Mouse (Mus musculus): ENCODE results near the gene Cyb561d2. TPM values are rescaled to one million over a fixed set of nuclear protein-coding genes. Genes with fewer than 3 reads are reported as not detected.

Gene Cyb561d2
- 10 to 100 TPM; 16.9 to 17.0 TPM for total RNA-seq (2021)

DNA sequence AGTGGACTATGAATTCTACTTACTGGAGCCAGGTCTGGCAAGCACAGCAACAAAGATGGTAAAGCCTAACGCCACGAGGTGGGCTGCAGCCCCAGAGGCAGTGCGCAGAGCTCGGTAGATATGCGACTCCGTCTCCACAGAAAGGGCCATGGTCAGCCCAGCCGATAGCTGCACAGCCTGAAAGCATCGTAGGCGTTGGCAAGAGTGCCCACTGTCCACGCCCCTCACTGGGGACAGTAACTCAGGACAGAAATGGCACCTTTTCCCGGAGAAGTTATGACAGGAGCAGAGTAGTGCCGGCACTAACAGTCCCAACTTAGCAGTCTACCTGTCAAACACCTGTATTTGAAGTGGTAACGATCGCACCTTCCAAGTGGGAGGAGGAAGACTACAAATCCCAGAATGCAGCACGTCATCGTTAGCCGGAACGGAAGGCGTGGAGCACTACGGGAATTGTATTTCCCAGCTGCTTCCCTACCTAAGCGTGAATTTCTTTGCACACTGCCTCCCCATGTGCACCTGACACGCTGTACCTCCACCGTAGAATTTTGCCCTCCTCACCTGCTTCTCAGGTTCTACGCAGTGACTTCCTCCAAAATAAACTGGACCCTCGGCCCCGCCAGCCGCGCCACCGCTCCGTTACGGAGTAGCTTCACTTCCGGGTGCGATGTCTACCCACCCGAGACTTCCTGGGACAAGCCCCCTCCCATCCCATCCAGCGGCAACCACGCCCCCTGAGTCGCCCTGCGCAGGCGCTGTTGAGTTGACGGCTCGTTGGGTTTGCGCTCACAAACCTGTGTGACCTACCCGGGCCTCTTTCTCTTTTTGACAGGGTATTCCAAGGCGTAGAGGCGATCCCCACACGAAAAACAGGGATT is at the start of gene Cyb561d2, which contains the start of gene Nprl2:
TSS of gene Cyb561d2 (minus strand) at position 720 of the 878 bp plus-strand sequence.
TSS of gene Nprl2 (plus strand) at position 753 of the 878 bp plus-strand sequence.
- intact Hi-C loops (cut with DNase I), result no loop called here
- peak; percentile 95 to 96 for DNase-seq (ENCODE audit: low spot score in 2 of 2)

DNA sequence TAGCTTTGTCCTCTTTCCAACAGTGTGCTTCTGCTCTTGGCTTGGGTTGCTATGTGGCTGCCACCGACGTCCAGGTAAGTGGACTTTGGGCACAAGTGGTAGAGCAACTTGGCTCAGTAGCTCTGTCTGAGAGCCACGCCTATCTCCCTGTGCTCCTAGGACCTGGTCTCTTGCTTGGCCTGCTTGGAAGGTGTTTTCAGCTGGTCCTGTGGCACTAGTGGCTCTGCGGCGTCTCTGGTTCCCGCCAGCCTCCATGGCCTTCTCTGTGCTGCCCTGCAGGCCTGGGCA is 48.7 kb upstream of the Cyb561d2 start:
- DNase-seq (ENCODE audit: low spot score in 2 of 2), result no peak
- intact Hi-C loops (cut with DNase I), result no loop called here

DNA sequence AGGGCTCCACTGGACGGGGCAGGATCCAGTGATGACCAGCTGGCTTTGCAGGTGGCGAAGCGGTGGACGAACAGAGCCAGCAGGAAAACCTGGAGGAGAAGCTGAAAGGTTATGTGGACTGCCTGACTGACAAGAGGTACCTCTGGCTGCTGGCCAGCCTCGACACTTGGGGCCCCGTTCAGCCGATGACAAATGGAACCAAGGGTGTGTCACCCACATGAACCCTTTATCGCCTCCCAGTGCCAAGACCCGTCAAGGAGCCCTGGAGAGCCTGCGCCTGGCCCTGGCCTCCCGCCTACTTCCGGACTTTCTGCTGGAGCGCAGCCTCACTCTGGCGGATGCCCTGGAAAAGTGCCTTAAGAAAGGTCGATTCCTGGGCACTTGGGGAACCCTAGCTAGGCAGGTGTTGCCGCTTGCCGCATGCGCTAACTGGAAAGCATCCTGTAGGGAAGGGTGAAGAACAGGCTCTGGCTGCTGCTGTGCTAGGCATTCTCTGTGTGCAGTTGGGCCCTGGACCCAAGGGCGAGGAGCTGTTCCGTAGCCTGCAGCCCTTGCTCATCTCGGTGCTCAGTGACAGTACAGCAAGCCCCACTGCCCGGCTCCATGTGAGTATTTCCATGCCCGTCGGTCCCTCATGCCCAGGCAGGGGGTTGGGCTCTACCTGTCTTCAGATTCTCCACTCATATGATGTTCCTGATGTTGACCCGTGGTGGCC is 48.2 kb upstream of the Cyb561d2 start:
- DNase-seq (ENCODE audit: low spot score in 2 of 2), result no peak
- intact Hi-C loops (cut with DNase I), result no loop called here

DNA sequence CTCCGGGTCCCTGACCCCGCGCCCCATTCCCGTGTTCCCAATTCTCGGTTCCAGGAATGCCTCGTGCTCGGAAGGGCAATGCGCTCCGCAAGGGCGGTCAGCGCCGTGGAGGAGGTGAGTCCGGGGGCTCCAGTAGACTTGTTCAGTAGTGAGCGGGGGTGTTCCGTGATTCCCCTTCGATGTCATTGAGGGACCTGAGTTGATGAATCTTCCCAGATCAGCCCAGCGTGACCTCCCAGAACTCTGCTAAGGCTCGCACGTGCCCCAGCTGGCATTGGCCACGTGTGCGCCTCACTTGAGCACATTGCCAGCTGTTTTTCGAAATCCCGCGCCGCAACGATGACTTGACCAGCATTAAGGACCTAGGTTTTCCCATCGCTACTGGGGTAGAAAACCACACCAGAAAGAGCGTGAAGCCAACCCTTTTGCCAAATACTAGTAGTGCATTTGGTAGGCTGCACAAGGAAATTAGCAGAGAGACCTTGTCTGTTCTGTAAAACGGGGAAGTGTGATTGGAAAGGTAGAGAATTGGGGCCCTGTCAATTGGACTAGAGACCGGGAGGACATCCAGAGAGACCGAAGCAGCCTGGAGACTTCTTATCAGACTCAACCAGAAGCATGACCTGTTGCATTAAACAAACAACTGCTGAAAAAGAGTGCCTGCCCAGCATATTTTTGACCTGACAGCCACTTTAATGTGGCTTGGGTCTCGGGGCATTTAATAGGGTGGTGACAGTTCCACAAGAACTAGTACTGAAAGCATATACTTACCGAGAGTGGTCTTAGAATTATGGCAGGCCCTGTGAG is 46.0 kb upstream of the Cyb561d2 start:
- no peak for DNase-seq (ENCODE audit: low spot score in 2 of 2)
- intact Hi-C loops (cut with DNase I), result no loop called here

DNA sequence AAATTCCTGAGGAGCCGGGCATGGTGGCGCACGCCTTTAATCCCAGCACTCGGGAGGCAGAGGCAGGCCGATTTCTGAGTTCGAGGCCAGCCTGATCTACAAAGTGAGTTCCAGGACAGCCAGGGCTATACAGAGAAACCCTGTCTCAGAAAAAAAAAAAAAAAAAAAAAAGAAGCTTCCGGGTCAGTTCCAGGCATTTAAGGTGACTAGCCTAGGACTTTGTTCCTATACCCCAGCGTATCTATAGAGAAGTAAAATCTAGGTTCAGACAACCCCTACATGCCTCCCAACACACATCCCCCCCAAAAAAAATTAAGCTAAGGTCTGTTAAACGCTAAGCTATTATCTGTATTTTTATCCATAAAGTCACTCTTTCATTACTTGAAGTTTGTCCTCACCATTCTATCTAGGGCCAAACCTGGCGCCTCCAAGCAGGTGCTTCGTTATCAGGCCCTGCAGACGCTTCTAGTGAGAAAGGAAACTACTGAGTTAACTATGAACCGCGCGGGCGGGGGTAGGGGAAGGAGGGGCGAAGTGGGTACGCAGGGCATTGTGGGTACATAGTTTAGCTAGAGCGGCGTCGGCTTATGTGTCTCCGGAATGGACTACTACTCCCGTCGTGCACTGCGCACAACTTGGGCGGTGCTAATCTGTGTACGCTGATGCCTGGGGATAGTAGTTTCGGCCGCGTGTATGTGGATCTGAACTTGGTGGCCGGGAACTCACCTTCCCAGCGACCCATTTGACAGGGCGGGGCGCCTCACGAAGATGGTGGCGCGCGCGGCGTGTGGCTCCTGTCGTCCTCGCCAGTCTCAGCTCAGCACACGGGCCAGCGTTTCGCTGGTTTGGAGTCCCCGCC is 45.2 kb upstream of the Cyb561d2 start, which contains the start of gene Ifrd2:
TSS of gene Ifrd2 (plus strand) at position 669 of the 859 bp plus-strand sequence.
- intact Hi-C loops (cut with DNase I), result no loop called here
- DNase-seq (ENCODE audit: low spot score in 2 of 2), result peak; percentile 97 to 98

DNA sequence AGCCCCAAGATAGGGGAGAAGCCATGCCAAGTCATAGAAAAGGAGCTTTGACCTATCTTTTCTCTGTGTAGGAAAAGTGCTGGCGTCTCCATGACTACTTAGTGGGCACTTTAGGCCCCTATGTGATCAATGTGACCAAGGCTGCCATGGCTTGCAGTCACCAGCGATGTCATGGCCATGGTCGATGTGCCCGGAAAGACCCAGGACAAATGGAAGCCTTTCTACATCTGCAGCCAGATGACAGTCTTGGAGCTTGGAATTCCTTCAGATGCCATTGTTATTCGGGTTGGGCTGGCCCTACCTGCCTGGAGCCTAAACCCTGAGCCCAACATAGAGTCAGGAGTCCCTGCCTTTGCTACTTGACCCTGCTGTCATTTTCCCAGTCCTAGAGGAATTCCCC is 44.5 kb upstream of the Cyb561d2 start:
- intact Hi-C loops (cut with DNase I), result no loop called here
- no peak for DNase-seq (ENCODE audit: low spot score in 2 of 2)

DNA sequence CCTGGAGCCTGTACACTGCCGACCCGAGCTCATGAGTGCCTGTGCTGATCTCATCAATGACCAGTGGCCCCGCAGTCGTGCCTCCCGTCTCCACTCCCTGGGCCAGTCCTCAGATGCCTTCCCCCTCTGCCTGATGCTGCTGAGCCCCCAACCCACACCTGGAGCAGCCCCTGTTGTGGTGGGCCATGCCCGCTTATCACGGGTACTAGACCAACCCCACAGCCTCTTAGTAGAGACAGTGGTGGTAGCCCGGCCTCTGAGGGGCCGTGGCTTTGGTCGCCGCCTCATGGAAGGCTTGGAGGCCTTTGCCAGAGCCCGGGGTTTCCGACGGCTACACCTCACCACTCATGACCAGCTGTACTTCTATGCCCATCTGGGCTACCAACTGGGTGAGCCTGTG is 41.2 kb upstream of the Cyb561d2 start:
- intact Hi-C loops (cut with DNase I), result no loop called here
- DNase-seq (ENCODE audit: low spot score in 2 of 2), result no peak

DNA sequence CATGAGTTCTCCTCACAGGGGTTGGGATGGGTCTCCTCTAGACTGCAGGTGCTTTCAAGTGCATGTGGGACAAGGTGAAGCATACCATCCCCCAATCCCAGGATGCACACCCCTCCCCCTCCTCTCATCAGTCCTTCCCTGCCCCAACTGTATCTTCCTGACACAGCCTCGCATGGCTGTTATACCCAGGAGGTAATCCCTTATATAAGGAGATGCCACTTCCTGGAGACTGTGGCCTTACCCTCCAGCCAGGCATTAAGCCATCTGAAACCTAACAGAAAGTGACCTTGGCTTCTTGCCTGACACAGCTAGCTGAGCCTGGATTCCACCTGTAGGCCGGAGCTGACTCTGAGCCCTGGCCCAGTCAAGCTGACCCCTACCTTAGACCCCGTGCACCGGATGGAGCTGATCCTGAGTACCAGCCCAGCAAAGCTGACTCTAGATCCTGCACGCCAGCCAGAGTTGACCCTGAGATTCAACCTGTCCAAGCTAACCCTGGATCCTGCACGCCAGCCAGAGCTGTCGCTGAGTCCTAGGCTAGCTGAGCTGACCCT is 40.6 kb upstream of the Cyb561d2 start:
- DNase-seq (ENCODE audit: low spot score in 2 of 2), result no peak

DNA sequence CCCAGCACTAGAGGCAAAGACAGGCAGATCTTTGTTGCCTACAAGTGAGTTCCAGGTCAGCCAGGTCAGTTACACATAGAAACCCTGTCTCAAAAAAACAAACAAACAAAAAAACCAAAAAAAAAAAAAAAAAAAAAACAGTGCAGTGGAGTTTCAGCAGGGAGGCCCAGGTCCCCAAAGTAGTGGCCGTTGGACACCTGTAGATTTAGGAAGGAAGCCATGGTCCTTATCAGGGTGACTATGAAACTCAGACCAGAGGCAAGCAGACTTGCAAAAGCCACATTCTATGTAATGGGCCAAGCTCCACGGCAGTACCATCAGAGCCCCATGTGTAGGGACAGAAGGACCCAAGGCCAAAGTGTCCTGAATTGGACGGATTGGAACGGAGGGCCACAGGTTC is 39.6 kb upstream of the Cyb561d2 start:
- intact Hi-C loops (cut with DNase I), result no loop called here
- no peak for DNase-seq (ENCODE audit: low spot score in 2 of 2)

More for the DNA sequence above, 40.6 kb upstream of the Cyb561d2 start:
- intact Hi-C loops (cut with DNase I), result no loop called here

DNA sequence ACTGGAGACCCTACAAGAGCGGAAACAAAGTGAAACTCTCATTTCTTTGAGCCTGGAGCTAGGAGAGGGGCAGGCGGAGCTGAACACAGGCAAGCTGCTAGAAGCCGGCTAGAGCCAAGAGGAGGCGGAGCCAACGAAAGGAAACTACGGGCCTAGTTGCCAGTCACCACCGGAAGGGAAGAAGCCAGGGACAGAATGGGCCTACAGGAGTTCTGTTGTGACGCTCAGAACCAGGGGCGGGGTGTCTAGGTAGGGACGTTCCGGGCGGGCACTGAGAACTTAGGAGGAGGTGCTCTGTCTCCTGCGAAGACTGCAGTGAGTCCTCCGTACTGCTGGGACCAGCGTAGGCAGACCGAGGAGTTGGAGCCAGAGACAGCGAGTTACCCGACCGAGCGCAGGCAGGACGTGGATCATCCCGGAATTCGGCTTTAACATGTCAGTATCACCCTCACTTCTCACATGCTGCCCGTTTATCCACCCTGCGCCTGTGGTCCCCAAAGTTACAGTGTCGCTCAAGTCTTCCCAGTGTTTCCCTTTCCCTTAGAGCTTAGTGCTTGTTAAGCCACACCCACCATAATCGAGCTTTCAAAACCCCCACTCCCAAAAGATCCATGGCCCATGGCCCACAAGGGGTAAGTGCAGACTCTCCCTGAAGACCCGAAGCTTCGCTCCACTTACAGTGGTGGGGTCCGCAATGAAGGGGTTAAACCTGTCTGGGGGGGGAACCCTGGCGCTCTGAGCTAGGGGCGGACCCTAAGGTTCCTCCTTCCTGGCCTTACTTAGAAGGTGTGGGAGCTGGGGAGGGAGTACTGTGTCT is 38.7 kb upstream of the Cyb561d2 start, which contains the start of gene Hyal3:
TSS of gene Hyal3 (plus strand) at position 318 of the 817 bp plus-strand sequence.
- intact Hi-C loops (cut with DNase I), result no loop called here
- DNase-seq (ENCODE audit: low spot score in 2 of 2), result peak; percentile 88 to 89

DNA sequence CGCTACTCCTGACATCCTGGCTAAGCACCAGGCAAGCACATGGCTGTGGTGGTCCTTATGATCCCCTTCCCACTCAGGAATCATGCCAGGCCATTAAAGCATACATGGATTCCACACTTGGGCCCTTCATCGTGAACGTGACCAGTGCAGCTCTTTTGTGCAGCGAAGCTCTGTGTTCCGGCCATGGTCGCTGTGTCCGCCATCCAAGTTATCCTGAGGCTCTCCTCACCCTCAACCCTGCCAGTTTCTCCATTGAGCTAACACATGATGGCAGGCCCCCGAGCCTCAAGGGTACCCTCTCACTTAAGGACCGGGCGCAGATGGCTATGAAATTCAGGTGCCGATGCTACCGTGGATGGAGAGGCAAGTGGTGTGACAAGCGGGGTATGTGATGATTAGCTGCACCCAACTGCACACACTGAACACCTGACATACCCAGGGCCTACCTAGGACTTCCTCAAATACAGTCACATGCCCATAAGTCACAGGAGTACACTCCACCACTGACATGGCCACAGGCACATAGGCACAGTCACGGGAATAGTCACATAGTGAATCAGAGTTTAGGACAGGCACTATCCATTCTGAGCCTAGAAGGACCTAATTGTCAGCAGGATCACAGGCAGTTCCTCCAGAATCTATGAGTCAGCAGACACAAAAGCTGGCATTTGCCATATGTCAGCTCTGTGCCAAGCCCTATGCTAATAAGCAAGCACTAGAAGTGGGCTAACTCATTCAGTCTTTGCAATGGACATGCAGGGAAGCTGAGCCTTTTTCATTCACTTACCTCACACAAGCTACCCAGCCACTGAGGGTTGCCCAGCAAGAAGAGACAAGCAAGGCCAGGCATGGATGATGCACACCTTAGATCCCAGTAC is 37.3 kb upstream of the Cyb561d2 start:
- no peak for DNase-seq (ENCODE audit: low spot score in 2 of 2)
- intact Hi-C loops (cut with DNase I), result no loop called here

DNA sequence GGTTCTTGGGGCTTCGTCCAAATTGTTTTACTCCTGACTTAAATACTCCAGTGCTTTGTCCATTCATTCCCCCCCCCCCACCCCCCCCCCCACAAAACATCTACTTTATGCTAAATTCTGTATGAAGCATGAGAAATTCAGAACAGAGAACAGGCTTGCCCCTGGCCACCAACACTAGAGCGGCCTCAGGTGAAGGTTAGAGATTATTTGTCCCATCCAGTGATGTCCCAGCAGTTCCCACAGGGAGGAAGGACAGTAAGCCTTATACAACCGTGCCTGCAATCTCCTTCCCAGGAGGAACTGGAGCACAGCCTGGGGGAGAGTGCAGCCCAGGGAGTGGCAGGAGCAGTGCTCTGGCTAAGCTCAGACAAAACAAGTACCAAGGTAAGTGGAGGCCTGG is 36.6 kb upstream of the Cyb561d2 start, which contains the start of gene Naa80:
TSS of gene Naa80 (plus strand) at position 301 of the 400 bp plus-strand sequence.
- intact Hi-C loops (cut with DNase I), result no loop called here
- no peak for DNase-seq (ENCODE audit: low spot score in 2 of 2)

DNA sequence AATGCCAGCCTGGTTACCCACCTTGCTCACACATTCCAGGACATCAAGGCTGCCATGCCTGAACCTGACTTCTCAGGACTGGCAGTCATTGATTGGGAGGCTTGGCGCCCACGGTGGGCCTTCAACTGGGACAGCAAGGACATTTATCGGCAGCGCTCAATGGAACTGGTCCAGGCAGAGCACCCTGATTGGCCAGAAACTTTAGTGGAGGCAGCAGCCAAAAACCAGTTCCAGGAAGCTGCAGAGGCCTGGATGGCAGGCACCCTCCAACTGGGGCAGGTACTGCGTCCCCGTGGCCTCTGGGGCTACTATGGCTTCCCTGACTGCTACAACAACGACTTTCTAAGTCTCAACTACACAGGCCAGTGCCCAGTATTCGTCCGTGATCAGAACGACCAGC is 35.9 kb upstream of the Cyb561d2 start:
- DNase-seq (ENCODE audit: low spot score in 2 of 2), result no peak
- intact Hi-C loops (cut with DNase I), result no loop called here

DNA sequence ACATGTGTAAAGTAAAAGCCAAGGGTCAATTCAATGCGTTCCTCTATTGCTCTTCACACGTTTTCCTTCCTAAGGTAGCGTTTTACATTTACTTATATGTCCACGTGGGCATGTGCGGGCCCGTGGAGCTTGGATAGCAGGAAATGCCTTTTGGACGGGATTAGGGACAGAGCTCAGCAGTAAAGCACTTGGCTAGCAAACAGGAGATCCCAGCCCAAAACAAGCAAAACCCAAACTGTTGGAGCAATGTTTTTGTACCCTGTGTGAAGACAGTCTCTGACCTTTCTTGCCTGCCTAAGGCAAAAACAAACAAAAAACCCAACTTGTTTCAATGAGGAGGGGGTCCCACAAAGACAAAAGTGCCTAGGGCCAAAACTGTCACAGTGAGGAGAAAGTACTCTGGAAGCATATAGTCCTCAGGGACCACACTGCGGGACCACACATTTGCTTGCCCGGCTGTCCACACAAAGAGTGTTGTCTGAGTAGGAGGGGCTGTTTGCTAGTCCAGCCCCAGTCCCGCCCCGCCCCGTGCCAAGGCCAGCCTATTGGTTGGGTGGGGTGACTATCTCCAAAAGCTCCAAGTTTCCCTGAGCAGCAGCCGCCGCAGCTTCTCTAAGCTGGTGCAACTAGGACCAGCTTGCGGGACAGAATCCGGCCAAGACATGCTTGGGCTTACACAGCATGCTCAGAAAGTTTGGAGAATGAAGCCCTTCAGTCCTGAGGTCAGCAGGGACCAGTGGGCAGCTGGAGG is 34.5 kb upstream of the Cyb561d2 start, which contains the start of gene Hyal1:
TSS of gene Hyal1 (plus strand) at position 571 of the 751 bp plus-strand sequence.
- DNase-seq (ENCODE audit: low spot score in 2 of 2), result no peak
- intact Hi-C loops (cut with DNase I), result no loop called here

DNA sequence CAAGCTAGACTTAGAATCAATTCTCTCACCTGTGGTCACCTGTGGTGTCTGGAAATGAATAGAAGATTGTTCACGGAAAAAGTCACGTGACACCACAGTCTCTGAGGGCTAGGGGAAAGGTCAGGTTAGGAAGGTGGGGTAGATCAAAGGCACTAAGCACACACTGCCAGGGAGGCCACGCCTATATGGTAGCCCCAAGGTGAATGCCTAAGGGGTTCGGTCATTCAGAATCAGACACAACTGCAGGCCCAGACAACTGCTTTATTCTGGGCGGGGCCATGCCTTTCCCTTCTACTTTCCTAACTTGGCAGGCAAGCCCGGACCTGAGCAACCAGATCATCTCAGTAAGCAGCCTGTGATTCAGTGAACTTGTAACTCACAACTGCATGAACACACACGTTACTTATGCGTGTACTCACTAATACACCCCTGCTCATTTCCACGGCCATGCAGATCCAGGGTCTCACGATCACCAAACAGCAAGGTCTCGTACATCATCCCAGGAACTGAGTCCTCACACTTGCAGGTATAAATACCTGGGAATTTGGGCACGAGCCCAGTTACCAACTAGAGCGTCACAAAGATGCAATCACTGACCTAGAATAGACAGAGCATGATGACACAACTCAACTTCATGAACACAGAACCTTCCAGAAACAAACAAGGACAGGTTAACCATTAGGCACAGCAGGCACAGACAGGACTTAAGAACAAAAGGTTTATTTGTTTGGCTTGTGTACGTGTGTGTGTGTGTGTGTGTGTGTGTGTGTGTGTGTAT is 33.8 kb upstream of the Cyb561d2 start:
- intact Hi-C loops (cut with DNase I), result no loop called here
- DNase-seq (ENCODE audit: low spot score in 2 of 2), result no peak

Measured in left cerebral cortex, postnatal 36 days (tissue).